Mouse (Mus musculus) megakaryocyte, adult 5-6 weeks (primary cell): ENCODE measurements around the gene Ap3d1. TPM values are rescaled to one million over a fixed set of nuclear protein-coding genes. Genes with fewer than 3 reads are reported as not detected.

ENCODE experiments used
- ATAC-seq: 2 replicates; pipeline ENCODE4 v1.8.0; 2016; ENCODE audit warnings: mild to moderate bottlenecking, inconsistent platforms; ENCODE audit not compliant: poor library complexity, severe bottlenecking
- total RNA-seq, 2 experiments: library from RNA; stranded (forward) in 1 of 2; stranded (reverse) in 1 of 2; fragments of 153-499, 151-499 nt in 1 of 2; fragments of 221-1000, 200-1000 nt in 1 of 2; gene quantifications; 2 replicates each; pipeline versions ENCODE4 v1.2.3 to v1.2.4; 2015 to 2017

Ap3d1 gene
- total RNA-seq (2015) (42.6 and 52.4 TPM in 2 replicates), total RNA-seq (2017) (48.6 and 62.0 TPM in 2 replicates)

GRCm38 (mm10) chr10:80742180-80742978 lies at the start of gene Ap3d1:
Ap3d1 (minus strand) TSS chr10:80742264.
- peak; percentile 95 for ATAC-seq

- no peak for ATAC-seq
Observed at GRCm38 (mm10) chr10:80791476-80792174, 49.6 kb upstream of the Ap3d1 start.

- ATAC-seq, result no peak
Observed at GRCm38 (mm10) chr10:80790761-80791404, 48.8 kb upstream of the Ap3d1 start.

GRCm38 (mm10) chr10:80787517-80787916 lies 45.5 kb upstream of the Ap3d1 start:
- ATAC-seq, result no peak

- ATAC-seq, result no peak
Observed at GRCm38 (mm10) chr10:80785963-80786362, 43.9 kb upstream of the Ap3d1 start.

- ATAC-seq, result no peak
Observed at GRCm38 (mm10) chr10:80784871-80785270, 42.8 kb upstream of the Ap3d1 start.

- no peak for ATAC-seq
Observed at GRCm38 (mm10) chr10:80784302-80784701, 42.2 kb upstream of the Ap3d1 start.

GRCm38 (mm10) chr10:80779565-80779964 lies 37.5 kb upstream of the Ap3d1 start:
- ATAC-seq, result no peak

- no peak for ATAC-seq
Observed at GRCm38 (mm10) chr10:80777123-80777522, 35.1 kb upstream of the Ap3d1 start.

- no peak for ATAC-seq
Observed at GRCm38 (mm10) chr10:80776358-80776869, 34.4 kb upstream of the Ap3d1 start.

GRCm38 (mm10) chr10:80775731-80776130 lies 33.7 kb upstream of the Ap3d1 start:
- ATAC-seq, result no peak

- no peak for ATAC-seq
Observed at GRCm38 (mm10) chr10:80774981-80775380, 32.9 kb upstream of the Ap3d1 start.

- peak; percentile 88 for ATAC-seq
Observed at GRCm38 (mm10) chr10:80774549-80774948, 32.5 kb upstream of the Ap3d1 start.

GRCm38 (mm10) chr10:80773816-80774215 lies 31.8 kb upstream of the Ap3d1 start:
- no peak for ATAC-seq

GRCm38 (mm10) chr10:80768365-80768764 lies 26.3 kb upstream of the Ap3d1 start:
- no peak for ATAC-seq

GRCm38 (mm10) chr10:80766161-80766815 lies 24.2 kb upstream of the Ap3d1 start:
- no peak for ATAC-seq

GRCm38 (mm10) chr10:80765746-80766145 lies 23.7 kb upstream of the Ap3d1 start:
- no peak for ATAC-seq

- ATAC-seq, result peak; percentile 82
Observed at GRCm38 (mm10) chr10:80763502-80763901, 21.4 kb upstream of the Ap3d1 start.

GRCm38 (mm10) chr10:80761821-80762220 lies 19.8 kb upstream of the Ap3d1 start:
- no peak for ATAC-seq

- ATAC-seq, result no peak
Observed at GRCm38 (mm10) chr10:80760596-80761524, 18.8 kb upstream of the Ap3d1 start.
